8 mouse cellular contexts compared by ENCODE assay signal in the genomic region with DNA sequence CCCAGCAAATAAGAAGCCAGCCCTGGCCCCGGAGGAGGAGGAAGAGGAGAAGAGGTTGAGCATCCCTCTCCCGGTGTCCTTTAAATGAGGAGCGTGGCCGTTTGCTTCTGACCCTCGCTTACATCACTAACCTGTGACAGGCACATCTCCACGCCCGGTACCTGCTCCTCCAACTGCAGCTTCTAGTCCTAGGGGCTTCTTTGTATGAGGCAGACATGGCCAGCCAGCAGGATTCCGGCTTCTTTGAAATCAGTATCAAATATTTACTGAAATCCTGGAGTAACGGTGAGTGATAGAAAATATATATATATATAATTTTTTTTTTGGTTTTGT.
A peak's percentile ranks its signal among the peaks of the same experiment; 100 is the strongest.
DNase-seq lines count a peak whose midpoint lies in the region; ATAC-seq and TF ChIP-seq lines count a peak whose summit lies in the region.

No protein-coding gene starts in this region.

- H3K4me1 ChIP-seq in kidney, embryonic 16.5 days (ENCODE audit: insufficient read depth, low read length) = peaks cover 41% of the 10 kb centered on the region
- H3K4me1 ChIP-seq in forebrain, embryonic 10.5 days = peaks cover 20% of the 10 kb centered on the region
- H3K4me1 ChIP-seq in intestine, postnatal 0 days (replicated peaks; ENCODE audit: control insufficient read depth, insufficient read depth, low read length) = no peaks in the 10 kb centered on the region
- H3K4me1 ChIP-seq in neural tube, embryonic 12.5 days = peaks cover 22% of the 10 kb centered on the region

- H3K36me3 ChIP-seq in kidney, embryonic 16.5 days (ENCODE audit: insufficient read depth, low read length) = no peaks in the 10 kb centered on the region
- H3K36me3 ChIP-seq in forebrain, embryonic 10.5 days (replicated peaks) = no peaks in the 10 kb centered on the region
- no peaks in the 10 kb centered on the region for H3K36me3 ChIP-seq in intestine, postnatal 0 days (ENCODE audit: control insufficient read depth, insufficient read depth)
- H3K36me3 ChIP-seq in neural tube, embryonic 12.5 days = no peaks in the 10 kb centered on the region

- no peaks in the 10 kb centered on the region for H3K27me3 ChIP-seq in kidney, embryonic 16.5 days (ENCODE audit: insufficient read depth, low read length)
- H3K27me3 ChIP-seq in forebrain, embryonic 10.5 days (ENCODE audit: poor library complexity, severe bottlenecking) = peaks cover 16% of the 10 kb centered on the region
- H3K27me3 ChIP-seq in intestine, postnatal 0 days (replicated peaks; ENCODE audit: control insufficient read depth, insufficient read depth, low read length) = no peaks in the 10 kb centered on the region
- H3K27me3 ChIP-seq in neural tube, embryonic 12.5 days (replicated peaks) = no peaks in the 10 kb centered on the region

- TF ChIP-seq CTCF in intestine, postnatal 0 days (IDR thresholded peaks at IDR 0.05; ENCODE audit: low read depth) = no peak

- no peak for ATAC-seq in kidney, embryonic 16.5 days (ENCODE audit: low FRiP score, low TSS enrichment)
- ATAC-seq in intestine, postnatal 0 days = no peak
- ATAC-seq in neural tube, embryonic 12.5 days (ENCODE audit: low FRiP score, low read depth) = peak; percentile 14; the same call in 1 of the 2 replicates
- ATAC-seq in erythroblast, adult 5-6 weeks (replicated peaks; ENCODE audit: low FRiP score, poor library complexity, severe bottlenecking) = no peak

- DNase-seq in kidney, postnatal 14 days = no peak
- no peak for DNase-seq in forebrain, embryonic 10.5 days (ENCODE audit: extremely low spot score, low spot score)
- no peak for DNase-seq in thymus, postnatal 25 days
- DNase-seq in gastrocnemius, adult 18-20 months (ENCODE audit: low spot score) = no peak

- peak overlapping the region; percentile 54 for H3K4me3 ChIP-seq in kidney, embryonic 16.5 days (ENCODE audit: low read length)
- H3K4me3 ChIP-seq in forebrain, embryonic 10.5 days = peak overlapping the region; percentile 58
- peak overlapping the region; percentile 41 for H3K4me3 ChIP-seq in intestine, postnatal 0 days (ENCODE audit: low read depth, low read length)
- peak overlapping the region; percentile 36 for H3K4me3 ChIP-seq in neural tube, embryonic 12.5 days

- H3K9ac ChIP-seq in kidney, embryonic 16.5 days (replicated peaks; ENCODE audit: low read length) = peak overlapping the region; percentile 71
- no peak overlapping the region for H3K9ac ChIP-seq in intestine, postnatal 0 days (ENCODE audit: low read depth, low read length)
- H3K9ac ChIP-seq in neural tube, embryonic 12.5 days = peak overlapping the region; percentile 47

- peak overlapping the region; percentile 91 for H3K4me2 ChIP-seq in kidney, embryonic 16.5 days (replicated peaks; ENCODE audit: low read depth, low read length)
- peak overlapping the region; percentile 79 for H3K4me2 ChIP-seq in intestine, postnatal 0 days (replicated peaks; ENCODE audit: low read depth)
- peak overlapping the region; percentile 63 for H3K4me2 ChIP-seq in neural tube, embryonic 12.5 days (replicated peaks)

- WGBS in kidney, embryonic 16.5 days = 34% methylated on average over 9 of the region's 9 CpGs
- 22% methylated on average over 9 of the region's 9 CpGs for WGBS in forebrain, embryonic 10.5 days
- WGBS in intestine, postnatal 0 days = 35% methylated on average over 9 of the region's 9 CpGs
- WGBS in neural tube, embryonic 12.5 days = 30% methylated on average over 9 of the region's 9 CpGs

- peak overlapping the region; percentile 35 for H3K27ac ChIP-seq in kidney, embryonic 16.5 days (ENCODE audit: low read length)
- peak overlapping the region; percentile 59; the same call in 1 of the 2 replicates for H3K27ac ChIP-seq in forebrain, embryonic 10.5 days
- 0 out of 2 replicates have a peak overlapping the region, but pooled peaks have one; percentile 3 for H3K27ac ChIP-seq in intestine, postnatal 0 days (ENCODE audit: low read depth, low read length)
- peak overlapping the region; percentile 33; the same call in 1 of the 2 replicates for H3K27ac ChIP-seq in neural tube, embryonic 12.5 days

- H3K9me3 ChIP-seq in kidney, embryonic 16.5 days (ENCODE audit: low read length) = no peaks in the 10 kb centered on the region
- H3K9me3 ChIP-seq in forebrain, embryonic 10.5 days = no peaks in the 10 kb centered on the region
- H3K9me3 ChIP-seq in intestine, postnatal 0 days (ENCODE audit: control insufficient read depth) = no peaks in the 10 kb centered on the region
- no peaks in the 10 kb centered on the region for H3K9me3 ChIP-seq in neural tube, embryonic 12.5 days

Comparison
In these comparisons a context has a peak if more than half of its experiments do, and no peak if none do; other contexts are left out.
1. H3K27ac ChIP-seq: peak in every context shown above with its lines; median percentile 59 in forebrain, embryonic 10.5 days; 35 in kidney, embryonic 16.5 days; 33 in neural tube, embryonic 12.5 days; 3 in intestine, postnatal 0 days.